In genomic region chr10:59901986-59902605, GRCm38 (mm10) we compare ENCODE assay signal across 8 mouse cellular contexts. TPM values are rescaled to one million over a fixed set of nuclear protein-coding genes. Genes with fewer than 3 reads are reported as not detected.
A peak's percentile ranks its signal among the peaks of the same experiment; 100 is the strongest.
DNase-seq lines count a peak whose midpoint lies in the region; ATAC-seq and TF ChIP-seq lines count a peak whose summit lies in the region.

No protein-coding gene starts in this region.

- no peak for TF ChIP-seq CTCF in intestine, postnatal 0 days (IDR thresholded peaks at IDR 0.05; ENCODE audit: low read depth)
- TF ChIP-seq CTCF in ES-Bruce4 (IDR thresholded peaks at IDR 0.05; ENCODE audit: low read depth, low read length): no peak
- TF ChIP-seq CTCF in kidney, adult 2 months (conservative IDR thresholded peaks at IDR 0.05; ENCODE audit: insufficient read depth, insufficient read length, low read depth, low read length): no peak

- H3K9me3 ChIP-seq in intestine, embryonic 15.5 days: no peaks in the 10 kb centered on the region
- H3K9me3 ChIP-seq in intestine, postnatal 0 days (ENCODE audit: control insufficient read depth): no peaks in the 10 kb centered on the region
- no peaks in the 10 kb centered on the region for H3K9me3 ChIP-seq in ES-Bruce4 (replicated peaks; ENCODE audit: control insufficient read depth, insufficient read depth, low read length, poor library complexity, severe bottlenecking)
- H3K9me3 ChIP-seq in forebrain, embryonic 16.5 days (ENCODE audit: control insufficient read depth, low read length): no peaks in the 10 kb centered on the region

- H3K4me1 ChIP-seq in intestine, embryonic 15.5 days (replicated peaks): peaks cover 44% of the 10 kb centered on the region
- H3K4me1 ChIP-seq in intestine, postnatal 0 days (replicated peaks; ENCODE audit: control insufficient read depth, insufficient read depth, low read length): 0 out of 2 replicates have a peak, but pooled peaks cover 3% of the 10 kb centered on the region
- peaks cover 17% of the 10 kb centered on the region for H3K4me1 ChIP-seq in ES-Bruce4 (ENCODE audit: control insufficient read depth, insufficient read depth, low read length)
- peaks cover 49% of the 10 kb centered on the region for H3K4me1 ChIP-seq in forebrain, embryonic 16.5 days (replicated peaks; ENCODE audit: control insufficient read depth, insufficient read depth, low read length)
- H3K4me1 ChIP-seq in kidney, adult 2 months (ENCODE audit: control insufficient read depth, insufficient read depth, low read length): peaks cover 13% of the 10 kb centered on the region

- TF ChIP-seq POLR2A in ES-Bruce4 (IDR thresholded peaks at IDR 0.05; ENCODE audit: insufficient read depth, low read length) (no peak), myocyte (IDR thresholded peaks at IDR 0.05; ENCODE audit: insufficient read length, low read depth) (no peak)
- TF ChIP-seq POLR2A in kidney, adult 2 months (IDR thresholded peaks at IDR 0.05; ENCODE audit: low read depth, low read length): no peak

- H3ac ChIP-seq in myocyte (ENCODE audit: control insufficient read depth, insufficient read length): no peak overlapping the region

- no peak overlapping the region for H3K4me3 ChIP-seq in intestine, embryonic 15.5 days (replicated peaks)
- H3K4me3 ChIP-seq in intestine, postnatal 0 days (ENCODE audit: low read depth, low read length): no peak overlapping the region
- H3K4me3 ChIP-seq in ES-Bruce4 (ENCODE audit: low read depth, low read length): no peak overlapping the region
- no peak overlapping the region for H3K4me3 ChIP-seq in forebrain, embryonic 16.5 days (replicated peaks; ENCODE audit: low read length)
- no peak overlapping the region for H3K4me3 ChIP-seq in myocyte
- no peak overlapping the region for H3K4me3 ChIP-seq in kidney, adult 2 months (ENCODE audit: insufficient read depth, low read depth, low read length)

- H3K9ac ChIP-seq in intestine, embryonic 15.5 days: no peak overlapping the region
- H3K9ac ChIP-seq in intestine, postnatal 0 days (ENCODE audit: low read depth, low read length): no peak overlapping the region
- H3K9ac ChIP-seq in ES-Bruce4 (ENCODE audit: low read depth, poor library complexity, severe bottlenecking): no peak overlapping the region
- 0 out of 2 replicates have a peak overlapping the region, but pooled peaks have one; percentile 32 for H3K9ac ChIP-seq in forebrain, embryonic 16.5 days (replicated peaks; ENCODE audit: low read depth, low read length)

- H3K4me2 ChIP-seq in intestine, embryonic 15.5 days (replicated peaks): no peak overlapping the region
- H3K4me2 ChIP-seq in intestine, postnatal 0 days (replicated peaks; ENCODE audit: low read depth): no peak overlapping the region
- H3K4me2 ChIP-seq in forebrain, embryonic 16.5 days (ENCODE audit: low read length): no peak overlapping the region
- H3K4me2 ChIP-seq in myocyte (ENCODE audit: low read depth): no peak overlapping the region

- no peak for ATAC-seq in intestine, embryonic 15.5 days
- ATAC-seq in intestine, postnatal 0 days: no peak
- ATAC-seq in forebrain, embryonic 16.5 days: no peak
- no peak for ATAC-seq in megakaryocyte progenitor cell, adult 5-6 weeks (replicated peaks; ENCODE audit: poor library complexity)

- H3K79me2 ChIP-seq in myocyte (ENCODE audit: control insufficient read depth, insufficient read depth): no peaks in the 10 kb centered on the region

- H3K27me3 ChIP-seq in intestine, embryonic 15.5 days (replicated peaks): no peaks in the 10 kb centered on the region
- H3K27me3 ChIP-seq in intestine, postnatal 0 days (replicated peaks; ENCODE audit: control insufficient read depth, insufficient read depth, low read length): no peaks in the 10 kb centered on the region
- H3K27me3 ChIP-seq in ES-Bruce4 (ENCODE audit: control insufficient read depth, insufficient read depth, low read length, poor library complexity, severe bottlenecking): no peaks in the 10 kb centered on the region
- H3K27me3 ChIP-seq in forebrain, embryonic 16.5 days (replicated peaks; ENCODE audit: control insufficient read depth, insufficient read depth, low read length): no peaks in the 10 kb centered on the region
- no peaks in the 10 kb centered on the region for H3K27me3 ChIP-seq in myocyte (ENCODE audit: control insufficient read depth, insufficient read depth, insufficient read length)
- no peaks in the 10 kb centered on the region for H3K27me3 ChIP-seq in kidney, adult 2 months (replicated peaks; ENCODE audit: control insufficient read depth, insufficient read depth, low read length)

- WGBS in intestine, embryonic 15.5 days: 73% methylated on average over 8 of the region's 8 CpGs
- 73% methylated on average over 8 of the region's 8 CpGs for WGBS in intestine, postnatal 0 days
- WGBS in forebrain, embryonic 16.5 days: 66% methylated on average over 8 of the region's 8 CpGs
- WGBS in kidney, adult 2 months: 89% methylated on average over 8 of the region's 8 CpGs

- TF ChIP-seq EP300 in ES-Bruce4 (IDR thresholded peaks at IDR 0.05; ENCODE audit: insufficient read depth, low read depth, low read length): 0 out of 2 replicates have a peak, but pooled peaks have one; percentile 68

- no peak for DNase-seq in adrenal gland, postnatal 25 days
- no peak for DNase-seq in kidney, adult 2 months

- peak overlapping the region; percentile 56 for H3K27ac ChIP-seq in intestine, embryonic 15.5 days
- no peak overlapping the region for H3K27ac ChIP-seq in intestine, postnatal 0 days (ENCODE audit: low read depth, low read length)
- peak overlapping the region; percentile 1; the same call in 1 of the 2 replicates for H3K27ac ChIP-seq in ES-Bruce4 (ENCODE audit: insufficient read depth, low read length)
- no peak overlapping the region; the same call in 1 of the 2 replicates for H3K27ac ChIP-seq in forebrain, embryonic 16.5 days (ENCODE audit: low read length)
- no peak overlapping the region for H3K27ac ChIP-seq in kidney, adult 2 months (ENCODE audit: insufficient read depth, low read depth, low read length)

- H3K36me3 ChIP-seq in intestine, embryonic 15.5 days: peaks cover 12% of the 10 kb centered on the region; the same call in 1 of the 2 replicates
- H3K36me3 ChIP-seq in intestine, postnatal 0 days (ENCODE audit: control insufficient read depth, insufficient read depth): peaks cover 12% of the 10 kb centered on the region
- H3K36me3 ChIP-seq in ES-Bruce4 (ENCODE audit: control insufficient read depth, insufficient read depth, low read length, poor library complexity, severe bottlenecking) (no peaks in the 10 kb centered on the region), myocyte (ENCODE audit: control insufficient read depth, insufficient read depth) (no peaks in the 10 kb centered on the region)
- no peaks in the 10 kb centered on the region for H3K36me3 ChIP-seq in forebrain, embryonic 16.5 days (ENCODE audit: control insufficient read depth, insufficient read depth)
- H3K36me3 ChIP-seq in kidney, adult 2 months (ENCODE audit: control insufficient read depth, insufficient read depth, low read length): no peaks in the 10 kb centered on the region

TF ChIP-seq in myocyte, 11 proteins besides CTCF, POLR2A, EP300 and RAD21:
- TF ChIP-seq MYOD1 (IDR thresholded peaks at IDR 0.05; ENCODE audit: control insufficient read depth in 1 of 3, insufficient read length in 2 of 3, low read depth in 2 of 3) (peak in 2 of 3 experiments; percentile 36 to 72), POLR2AphosphoS2 (IDR thresholded peaks at IDR 0.05; ENCODE audit: insufficient read length, low read depth) (peak; percentile 51), MYOG (IDR thresholded peaks at IDR 0.05; ENCODE audit: control insufficient read depth in 1 of 3, insufficient read depth in 1 of 3, insufficient read length in 2 of 3, low read depth in 2 of 3) (peak in 1 of 3 experiments; percentile 50), E2F4 (IDR thresholded peaks at IDR 0.05; ENCODE audit: insufficient read depth) (no peak), CEBPB (IDR thresholded peaks at IDR 0.05; ENCODE audit: insufficient read depth, poor library complexity, severe bottlenecking) (no peak), MAX (IDR thresholded peaks at IDR 0.05; ENCODE audit: low read depth) (no peak), SRF (IDR thresholded peaks at IDR 0.05; ENCODE audit: control insufficient read depth, insufficient read length, low read depth) (no peak), TCF12 (IDR thresholded peaks at IDR 0.05; ENCODE audit: insufficient read depth, poor library complexity, severe bottlenecking) (no peak)

RNA-seq across cellular contexts. Expression of gene Dnajb12, which starts 22.7 kb away (rescaled TPM):
- 24.5 and 25.2 TPM in 2 replicates for polyA plus RNA-seq in intestine, embryonic 15.5 days (2015; fragmentation: Nextera tagmentation; extraction: Ambion mirVana)
- 25.6 and 27.4 TPM in 2 replicates for polyA plus RNA-seq in intestine, postnatal 0 days (2015; fragmentation: Nextera tagmentation; extraction: Ambion mirVana)
- polyA plus RNA-seq in ES-Bruce4 (2011; ENCODE audit: insufficient read depth, insufficient read length, low read depth, missing spikeins) (29.3 and 29.6 TPM in 2 replicates), myocyte (2012; fragmentation: generic; extraction: Trizol) (45.2 TPM)
- polyA plus RNA-seq in forebrain, embryonic 16.5 days (2015; fragmentation: Nextera tagmentation; extraction: Ambion mirVana): 18.5 and 21.2 TPM in 2 replicates
- 21.1 and 23.3 TPM in 2 replicates for total RNA-seq in megakaryocyte progenitor cell, adult 5-6 weeks (2015)
- 19.3 and 20.2 TPM in 2 replicates for total RNA-seq in megakaryocyte progenitor cell, adult 5-6 weeks (2017)
- total RNA-seq in adrenal gland, postnatal 25 days (2021): 65.1 and 69.2 TPM in 2 replicates
- 85.8 and 87.3 TPM in 2 replicates for polyA plus RNA-seq in kidney, adult 2 months (2012; rRNA removed)

RNA-seq across cellular contexts. Expression of gene Ddit4, which starts 49.5 kb away (rescaled TPM):
- polyA plus RNA-seq in intestine, embryonic 15.5 days (2015; fragmentation: Nextera tagmentation; extraction: Ambion mirVana): 35.4 and 35.7 TPM in 2 replicates
- 11.5 and 17.8 TPM in 2 replicates for polyA plus RNA-seq in intestine, postnatal 0 days (2015; fragmentation: Nextera tagmentation; extraction: Ambion mirVana)
- 172 and 176 TPM in 2 replicates for polyA plus RNA-seq in ES-Bruce4 (2011; ENCODE audit: insufficient read depth, insufficient read length, low read depth, missing spikeins)
- polyA plus RNA-seq in forebrain, embryonic 16.5 days (2015; fragmentation: Nextera tagmentation; extraction: Ambion mirVana): 75.5 and 79.6 TPM in 2 replicates
- polyA plus RNA-seq in myocyte (2012; fragmentation: generic; extraction: Trizol): 266 TPM
- total RNA-seq in megakaryocyte progenitor cell, adult 5-6 weeks (2015): 0.37 and 2.4 TPM in 2 replicates
- 0.41 and 0.42 TPM in 2 replicates for total RNA-seq in megakaryocyte progenitor cell, adult 5-6 weeks (2017)
- 35.7 and 57.7 TPM in 2 replicates for total RNA-seq in adrenal gland, postnatal 25 days (2021)
- 21.1 and 21.6 TPM in 2 replicates for polyA plus RNA-seq in kidney, adult 2 months (2012; rRNA removed)

Comparison
In these comparisons a context has a peak if more than half of its experiments do, and no peak if none do; other contexts are left out.
1. H3K27ac ChIP-seq: peak in intestine, embryonic 15.5 days (single experiment) and ES-Bruce4 (single experiment); none in intestine, postnatal 0 days (single experiment), forebrain, embryonic 16.5 days (single experiment) and kidney, adult 2 months (single experiment).